Mouse (Mus musculus) lung, embryonic 14.5 days (tissue): ENCODE measurements around the gene Armcx2. TPM values are rescaled to one million over a fixed set of nuclear protein-coding genes. Genes with fewer than 3 reads are reported as not detected.
"Not testable (repeated sequence)": the region's sequence is repeated elsewhere in the genome, so short reads cannot be mapped to it uniquely, and the experiment has no call there.

Experiments
- ATAC-seq: fragments of 200-750 bp; cut with Nextera tagmentation; 2 replicates; pipeline ENCODE4 v1.8.0; 2017; ENCODE audit warnings: mild to moderate bottlenecking, moderate TSS enrichment, moderate library complexity; ENCODE audit not compliant: insufficient read depth
- DNase-seq: peaks from one replicate; pipeline ENCODE4 v3.0.0-alpha.2; 2015
- H3K27ac ChIP-seq: fragments of 300-500 bp; sonication (generic); 2 replicates; pipeline ENCODE4 v1.5.1; 2014; ENCODE audit warnings: low read depth, mild to moderate bottlenecking, moderate library complexity
- H3K27me3 ChIP-seq: fragments of 300-500 bp; sonication (generic); 2 replicates; pipeline ENCODE4 v1.6.1; 2014; ENCODE audit warnings: low read length, control low read depth; ENCODE audit not compliant: insufficient read depth
- H3K36me3 ChIP-seq: fragments of 300-500 bp; sonication (generic); 2 replicates; pipeline ENCODE4 v1.6.1; 2014; ENCODE audit warnings: control low read depth; ENCODE audit not compliant: insufficient read depth
- H3K4me1 ChIP-seq: fragments of 300-500 bp; sonication (generic); 2 replicates; pipeline ENCODE4 v1.6.1; 2014; ENCODE audit warnings: antibody characterized with exemption, control low read depth; ENCODE audit not compliant: insufficient read depth
- H3K4me2 ChIP-seq: fragments of 300-500 bp; sonication (generic); 2 replicates; pipeline ENCODE4 v1.6.1; 2014; ENCODE audit warnings: mild to moderate bottlenecking
- H3K4me3 ChIP-seq: fragments of 300-500 bp; sonication (generic); 2 replicates; pipeline ENCODE4 v1.5.1; 2014; ENCODE audit warnings: low read depth, low read length
- H3K9ac ChIP-seq: fragments of 300-500 bp; sonication (generic); 2 replicates; pipeline ENCODE4 v1.6.1; 2014
- H3K9me3 ChIP-seq: fragments of 300-500 bp; sonication (generic); 2 replicates; pipeline ENCODE4 v1.6.1; 2016; ENCODE audit warnings: low read depth, low read length, control low read depth
- CTCF ChIP-seq: IDR thresholded peaks from 2 replicates; pipeline ENCODE4 v1.5.1; 2016; ENCODE audit warnings: antibody characterized with exemption, low read depth
- WGBS: fragments of 180-500 bp; shearing (Covaris S2); extraction: QIAGEN DNeasy Blood & Tissue Kit; methylation state at CpG from one replicate; pipeline ENCODE4 v1.1.7; 2014; 5-methylcytosine and 5-hydroxymethylcytosine counted together
- polyA plus RNA-seq: library from polyadenylated mRNA; unstranded; fragments of >200 nt; fragmentation: Nextera tagmentation; extraction: Ambion mirVana; gene quantifications from 2 replicates; pipeline ENCODE4 v1.2.1, GENCODE M21; 2014

Armcx2 gene
- 66.1 and 73.3 TPM in 2 replicates for polyA plus RNA-seq

- ATAC-seq, result peak; percentile 90
- Histone ChIP-seq H3K9me3 (no peaks in the 10 kb centered on the region), H3K27ac (peak within 1 kb of the TSS; percentile 58; the same call in 1 of the 2 replicates), H3K9ac (peak within 1 kb of the TSS; percentile 59), H3K27me3 (no peaks in the 10 kb centered on the region), H3K36me3 (peaks cover 27% of the 10 kb centered on the region), H3K4me2 (peak within 1 kb of the TSS; percentile 59), H3K4me1 (no peaks in the 10 kb centered on the region), H3K4me3 (peak within 1 kb of the TSS; percentile 57)
- no peak for TF ChIP-seq CTCF
- WGBS, result 12% methylated on average over 16 of the region's 16 CpGs
- peak; percentile 80 for DNase-seq
These were observed at the start of gene Armcx2 for GRCm38 (mm10) chrX:134808755-134809224. Gene Armcx2 (minus strand): TSS chrX:134809221.

GRCm38 (mm10) chrX:134849662-134850061 lies 40.6 kb upstream of the Armcx2 start:
- ATAC-seq, result no peak

GRCm38 (mm10) chrX:134844424-134844823 lies 35.4 kb upstream of the Armcx2 start:
- 41% methylated on average over 2 of the region's 2 CpGs for WGBS
- Histone ChIP-seq H3K27me3 (no peaks in the 10 kb centered on the region), H3K4me1 (no peaks in the 10 kb centered on the region), H3K4me3 (no peak overlapping the region), H3K36me3 (no peaks in the 10 kb centered on the region), H3K9me3 (no peaks in the 10 kb centered on the region), H3K9ac (no peak overlapping the region), H3K4me2 (no peak overlapping the region), H3K27ac (no peak overlapping the region)
- no peak for TF ChIP-seq CTCF
- no peak for DNase-seq
- no peak for ATAC-seq

More at GRCm38 (mm10) chrX:134849662-134850061, 40.6 kb upstream of the Armcx2 start:
- DNase-seq, result no peak
- Histone ChIP-seq H3K9me3 (no peaks in the 10 kb centered on the region), H3K4me1 (no peaks in the 10 kb centered on the region), H3K4me3 (no peak overlapping the region), H3K27ac (no peak overlapping the region), H3K4me2 (no peak overlapping the region), H3K9ac (no peak overlapping the region), H3K27me3 (no peaks in the 10 kb centered on the region), H3K36me3 (no peaks in the 10 kb centered on the region)
- 72% methylated on average over 4 of the region's 4 CpGs for WGBS
- TF ChIP-seq CTCF, result no peak

GRCm38 (mm10) chrX:134830508-134830907 lies 21.5 kb upstream of the Armcx2 start:
- Histone ChIP-seq H3K4me3 (no peak overlapping the region), H3K9ac (no peak overlapping the region), H3K9me3 (no peaks in the 10 kb centered on the region), H3K36me3 (no peaks in the 10 kb centered on the region), H3K4me2 (no peak overlapping the region), H3K27me3 (no peaks in the 10 kb centered on the region), H3K27ac (no peak overlapping the region), H3K4me1 (no peaks in the 10 kb centered on the region)
- no peak for TF ChIP-seq CTCF
- WGBS, result 51% methylated on average over 3 of the region's 3 CpGs
- DNase-seq (peak; percentile 38), ATAC-seq (no peak)

GRCm38 (mm10) chrX:134807833-134808754 lies 927 bp downstream of the Armcx2 start:
- Histone ChIP-seq H3K9ac (peak overlapping the region; percentile 59), H3K9me3 (no peaks in the 10 kb centered on the region), H3K4me3 (peak overlapping the region; percentile 57), H3K36me3 (peaks cover 27% of the 10 kb centered on the region), H3K4me1 (no peaks in the 10 kb centered on the region), H3K4me2 (peak overlapping the region; percentile 59), H3K27ac (peak overlapping the region; percentile 58; the same call in 1 of the 2 replicates), H3K27me3 (no peaks in the 10 kb centered on the region)
- no peak for TF ChIP-seq CTCF
- peak; percentile 64 for DNase-seq
- WGBS, result 12% methylated on average over 28 of the region's 28 CpGs
- ATAC-seq, result peak; percentile 79

GRCm38 (mm10) chrX:134787728-134788127 lies 21.3 kb downstream of the Armcx2 start:
- Histone ChIP-seq H3K9ac (no peak overlapping the region), H3K4me2 (no peak overlapping the region), H3K27me3 (no peaks in the 10 kb centered on the region), H3K9me3 (no peaks in the 10 kb centered on the region), H3K4me3 (no peak overlapping the region), H3K36me3 (no peaks in the 10 kb centered on the region), H3K27ac (no peak overlapping the region), H3K4me1 (no peaks in the 10 kb centered on the region)
- 60% methylated on average over 4 of the region's 4 CpGs for whole genome bisulfite sequencing
- DNase-seq (no peak), ATAC-seq (no peak)
- no peak for TF ChIP-seq CTCF

GRCm38 (mm10) chrX:134763428-134764198 lies 45.4 kb downstream of the Armcx2 start:
- WGBS, result 39% methylated on average over 3 of the region's 4 CpGs
- DNase-seq, H3K36me3 ChIP-seq, H3K4me3 ChIP-seq, H3K27me3 ChIP-seq, H3K4me2 ChIP-seq, H3K9ac ChIP-seq, H3K27ac ChIP-seq, H3K9me3 ChIP-seq, H3K4me1 ChIP-seq: not testable (repeated sequence)
- ATAC-seq, result peak; percentile 71; the same call in 1 of the 2 replicates
